Mouse (Mus musculus): ENCODE data around the gene Cdc37.

Cdc37 gene

DNA sequence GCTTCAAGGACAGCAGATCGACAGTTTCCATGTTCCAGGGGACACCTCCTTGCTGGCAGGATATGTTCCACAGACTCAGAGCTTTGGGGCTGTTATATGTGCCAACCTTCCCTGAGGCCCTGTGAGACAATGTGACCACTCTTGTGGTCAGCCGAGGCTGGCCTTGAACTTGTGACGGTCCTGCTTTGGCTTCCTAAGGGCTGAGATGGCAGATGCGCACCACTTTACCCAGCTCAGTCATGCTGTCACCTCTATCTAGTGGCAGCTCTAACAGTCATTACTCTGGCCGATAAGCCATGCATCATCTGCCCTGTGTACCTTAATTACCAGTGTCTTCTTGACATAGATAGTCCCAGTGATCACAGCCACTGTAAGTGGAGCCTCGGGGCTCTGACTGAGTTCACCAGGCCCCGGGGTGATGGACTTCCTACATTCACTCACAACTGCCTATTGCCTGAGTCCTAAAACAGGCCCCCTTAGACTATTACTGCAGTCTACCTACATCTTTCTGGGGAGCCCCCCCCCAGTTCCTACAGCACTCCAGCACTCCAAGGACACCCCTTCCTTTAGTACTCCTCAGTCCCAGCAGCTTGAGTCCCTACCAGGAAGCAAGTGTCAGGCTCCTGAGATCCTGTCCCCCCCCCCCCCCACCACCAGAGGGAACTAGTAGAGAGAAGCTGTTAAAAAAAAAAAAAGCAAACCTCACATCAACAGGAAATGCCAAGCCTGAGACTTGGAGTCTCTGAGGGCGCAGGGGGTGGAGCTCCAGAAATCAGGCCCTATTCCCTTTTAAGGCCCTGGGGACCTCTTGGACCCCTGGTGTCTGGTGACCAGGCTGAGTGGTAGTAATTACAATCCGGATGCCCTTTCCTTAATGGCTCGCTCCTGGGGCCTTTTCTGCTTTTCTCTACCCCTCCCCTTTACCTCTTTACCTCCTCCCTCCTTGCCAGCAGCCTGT, 17.6 kb upstream of the Cdc37 start:
- DNase-seq, result peak; percentile 43

DNA sequence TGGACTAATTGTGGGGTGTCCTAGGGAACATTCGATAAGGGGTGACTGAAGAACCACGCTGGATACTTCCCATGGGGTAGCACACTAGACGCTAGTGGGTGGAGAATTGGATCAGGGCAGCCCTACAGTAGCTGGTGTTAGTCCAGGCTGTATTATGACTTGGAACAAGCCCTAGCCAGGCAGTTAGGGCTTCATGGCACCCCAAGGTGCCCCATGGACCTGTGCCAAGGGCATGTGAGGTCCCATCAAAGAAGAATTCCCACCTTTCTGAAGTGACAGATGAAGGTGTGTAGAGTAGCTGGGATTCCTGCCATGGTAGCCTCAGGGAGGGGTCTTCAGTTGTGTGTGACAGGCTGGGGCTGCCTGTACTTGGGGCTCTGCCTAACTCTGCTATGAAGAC, 16.7 kb upstream of the Cdc37 start:
- DNase-seq, result no peak

DNA sequence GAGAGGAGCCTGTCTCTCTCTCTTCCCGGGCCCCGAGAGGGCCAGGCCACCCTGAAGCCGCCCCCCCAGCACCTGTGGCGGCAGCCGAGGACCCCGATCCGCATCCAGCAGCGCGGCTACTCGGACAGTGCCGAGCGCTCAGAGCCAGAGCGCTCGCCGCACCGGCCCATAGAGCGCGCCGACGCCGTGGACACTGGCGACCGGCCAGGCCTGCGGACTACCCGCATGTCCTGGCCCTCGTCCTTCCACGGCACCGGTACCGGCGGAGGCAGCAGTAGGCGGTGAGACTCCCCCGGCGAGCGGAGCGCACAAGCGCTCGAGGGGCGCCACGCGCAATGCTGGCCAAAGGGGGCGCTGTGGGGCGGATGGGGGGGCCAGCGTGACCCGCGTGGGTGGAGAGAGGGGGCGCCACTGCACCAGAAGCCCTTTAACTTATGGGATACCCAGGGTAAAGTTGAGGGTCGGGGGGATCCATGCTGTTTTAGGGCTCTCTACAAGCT, 16.2 kb upstream of the Cdc37 start:
- peak; percentile 46 for DNase-seq

DNA sequence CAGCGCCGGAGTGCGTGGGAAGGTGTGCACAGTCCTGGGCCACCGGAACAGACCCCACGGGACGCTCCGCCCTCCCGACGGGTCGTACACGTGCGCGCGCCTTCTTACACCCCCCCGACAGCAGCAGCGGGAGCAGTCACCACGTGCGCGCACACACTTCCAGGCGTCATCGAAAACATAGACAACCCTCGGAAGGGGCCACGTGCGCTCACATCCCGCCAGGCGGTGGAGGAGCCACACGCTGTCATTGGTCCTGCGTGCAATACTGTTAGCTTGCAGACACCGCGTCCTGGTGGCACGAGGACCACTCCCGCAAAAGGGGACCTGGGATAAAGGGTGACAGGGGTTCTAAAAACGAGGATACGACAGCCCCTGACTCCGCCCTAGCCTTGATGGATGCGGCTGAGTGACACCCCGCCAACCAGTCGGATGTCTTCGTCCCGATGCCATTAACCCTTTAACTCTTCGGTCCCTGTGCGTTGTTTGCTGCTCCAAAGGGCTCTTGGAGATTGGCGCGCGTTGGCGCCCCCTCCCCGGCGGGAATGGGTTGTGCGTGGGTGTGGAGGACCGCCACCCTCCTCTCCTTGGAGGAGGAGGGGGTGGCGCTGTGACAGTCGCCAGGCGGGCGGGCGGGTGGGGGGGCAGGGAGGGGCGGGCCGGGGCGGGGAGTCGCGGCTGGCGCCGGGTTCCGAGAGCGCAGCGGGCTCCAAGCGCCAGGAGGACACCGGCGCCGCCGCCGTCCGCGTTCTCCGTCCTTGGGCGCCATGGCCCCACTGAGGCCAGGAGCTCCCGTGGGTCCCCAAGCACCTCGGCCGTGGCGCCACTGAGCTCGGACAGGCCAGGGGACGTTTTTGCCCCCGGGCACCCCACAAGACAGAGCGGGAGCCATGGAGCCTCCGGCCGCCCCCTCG, 15.5 kb upstream of the Cdc37 start, which contains the start of gene Pde4a:
Pde4a (plus strand) TSS at position 674 of the 911 bp plus-strand sequence.
- DNase-seq, result peak; percentile 42

DNA sequence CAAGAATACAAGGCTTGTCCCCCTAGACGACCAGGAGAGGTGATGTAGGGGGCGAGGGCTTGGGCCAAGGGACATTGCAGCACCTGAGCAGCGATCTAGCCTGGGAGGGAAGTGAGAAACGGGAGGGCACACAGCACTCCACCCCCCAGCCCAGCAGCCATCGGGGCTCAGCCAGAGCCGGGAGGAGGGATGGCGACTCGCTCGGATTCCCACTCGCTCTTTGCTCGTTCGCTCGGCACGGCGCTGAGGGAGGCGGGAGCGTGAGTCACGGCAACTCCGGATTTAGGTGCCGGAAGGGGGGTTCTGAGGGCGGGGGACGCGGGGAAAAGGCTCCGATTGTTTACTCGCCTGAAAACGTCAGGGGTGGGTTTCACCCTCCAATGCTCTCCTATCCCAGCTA, 14.3 kb upstream of the Cdc37 start:
- DNase-seq, result no peak

DNA sequence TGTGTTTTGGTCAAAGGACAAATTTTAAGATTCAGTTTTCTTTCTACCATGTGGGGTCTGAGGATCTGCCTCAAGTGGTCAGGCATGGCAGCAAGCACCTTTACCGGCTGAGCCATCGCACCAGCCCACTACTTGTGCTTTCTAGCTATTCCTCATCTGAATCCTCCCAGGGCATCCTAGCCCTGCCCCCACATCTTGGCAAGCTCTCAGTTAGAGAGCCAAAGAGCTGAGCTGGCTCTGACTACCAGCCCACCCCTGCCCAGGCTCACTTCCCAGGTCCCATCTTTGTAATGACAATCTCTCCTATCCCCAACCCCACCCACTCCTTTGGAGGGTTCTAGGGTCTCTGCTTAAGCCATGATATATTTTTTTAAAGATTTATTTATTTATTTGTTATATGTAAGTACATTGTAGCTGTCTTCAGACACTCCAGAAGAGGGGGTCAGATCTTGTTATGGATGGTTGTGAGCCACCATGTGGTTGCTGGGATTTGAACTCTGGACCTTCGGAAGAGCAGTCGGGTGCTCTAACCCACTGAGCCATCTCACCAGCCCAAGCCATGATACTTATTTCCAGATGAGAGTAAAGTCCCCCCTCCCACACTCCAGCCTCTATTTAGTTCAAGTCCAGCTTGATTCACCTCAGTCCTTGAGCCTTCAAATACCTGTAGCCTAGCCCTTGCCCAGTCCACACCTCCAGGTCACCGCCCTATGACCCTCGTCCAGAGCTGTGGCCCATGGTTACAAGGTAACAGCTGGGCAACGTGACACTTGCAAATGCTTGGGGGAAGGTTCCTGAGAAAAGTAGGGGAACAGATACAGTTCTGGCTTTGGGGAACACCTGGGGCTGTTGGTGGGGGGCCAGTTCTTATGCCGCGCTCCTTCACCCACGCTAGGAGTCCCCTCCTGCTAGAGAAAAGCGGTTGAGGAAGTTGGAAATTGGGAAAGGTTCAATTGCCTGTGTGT, 13.6 kb upstream of the Cdc37 start:
- no peak for DNase-seq

DNA sequence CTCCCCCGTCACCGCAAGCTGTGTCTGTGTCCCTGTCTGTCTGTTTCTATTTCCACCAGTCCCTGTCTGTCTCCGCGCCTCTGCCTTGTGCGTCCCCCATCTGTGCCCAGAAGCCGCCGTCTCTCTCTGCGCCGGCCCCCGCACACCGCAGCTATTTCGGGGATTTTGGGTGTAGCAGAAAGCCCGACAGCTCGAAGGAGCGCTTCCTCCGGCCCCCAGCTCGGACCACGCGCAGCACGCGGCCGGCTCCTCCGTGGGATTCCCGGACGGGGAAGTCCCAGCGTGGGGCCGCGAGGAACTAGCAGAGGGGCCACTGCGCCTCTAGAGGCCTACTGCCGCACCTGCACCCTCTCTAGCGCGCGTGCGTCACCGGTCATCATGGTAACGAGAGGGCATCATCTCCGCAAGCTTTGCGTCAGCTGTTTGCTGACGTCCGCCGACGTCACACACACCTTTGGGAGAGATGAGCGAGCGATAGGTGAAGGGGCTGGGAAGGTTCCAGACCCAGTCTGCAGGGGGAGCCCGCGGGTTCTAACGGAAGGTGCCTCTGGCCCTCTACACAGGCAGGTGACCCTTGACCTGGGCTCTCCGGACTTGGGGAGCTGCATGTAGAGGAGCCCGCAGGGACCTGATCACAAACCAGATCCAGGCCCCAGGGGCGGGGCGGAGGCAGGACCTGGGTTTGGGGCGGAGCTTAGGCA, 11.6 kb upstream of the Cdc37 start:
- DNase-seq, result peak; percentile 90

DNA sequence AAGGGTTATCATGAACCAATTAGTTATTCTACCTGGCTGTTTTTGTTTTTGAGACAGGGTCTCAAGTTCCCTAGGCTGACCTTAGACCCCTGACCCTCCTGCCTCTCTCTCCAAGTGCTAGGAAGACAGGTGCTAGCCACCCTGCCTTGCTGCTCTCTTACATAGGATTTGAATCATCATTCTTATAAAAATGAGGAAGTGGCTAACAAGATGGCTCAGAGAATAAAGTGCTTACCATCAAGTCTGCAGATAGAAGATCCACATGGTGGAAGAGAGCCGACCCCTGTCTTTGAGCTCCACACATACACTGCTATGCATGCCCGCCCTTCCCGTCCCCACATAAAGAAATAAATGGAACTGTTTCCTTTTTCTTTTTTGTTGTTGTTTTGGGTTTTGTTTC, 5.0 kb upstream of the Cdc37 start:
- DNase-seq, result no peak

DNA sequence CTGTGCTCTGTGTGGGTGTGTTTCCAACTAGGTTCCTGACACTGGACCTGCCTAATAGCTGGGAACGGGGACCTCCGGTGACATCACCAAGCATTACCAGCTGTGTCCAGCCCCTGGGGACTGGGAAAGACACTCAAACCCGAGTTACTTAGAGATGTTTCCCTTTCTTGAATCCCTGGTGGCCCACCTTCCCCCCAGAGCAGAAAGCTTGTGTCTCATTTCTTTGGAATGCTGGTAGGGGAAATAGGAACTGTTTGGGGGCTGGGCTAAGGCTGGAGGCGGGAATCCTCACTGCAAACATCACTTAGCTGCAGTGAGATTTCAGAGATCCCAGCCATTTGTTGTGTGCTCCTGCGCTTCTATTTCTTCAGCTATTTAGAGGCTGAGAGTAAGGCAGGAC, 4.1 kb upstream of the Cdc37 start:
- DNase-seq, result no peak

DNA sequence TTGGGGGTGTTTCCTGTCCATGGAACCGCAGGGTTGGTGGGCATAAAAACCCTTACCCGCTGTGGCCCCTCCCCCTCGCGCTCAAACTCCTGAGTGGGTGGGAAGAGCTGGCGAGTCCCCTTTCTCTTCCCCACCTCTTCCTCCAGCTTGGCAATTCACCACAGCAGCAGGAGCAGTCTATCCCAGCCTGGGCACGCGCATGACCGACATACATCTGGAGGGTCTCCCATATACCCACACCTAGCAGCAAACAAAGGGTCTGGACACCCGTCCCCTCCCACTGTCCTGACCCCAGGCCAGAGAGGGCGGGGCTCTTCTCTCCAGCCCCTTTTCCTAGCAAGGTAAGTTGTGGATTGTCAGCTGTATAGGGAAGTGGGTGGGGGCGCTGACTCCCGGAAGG, 3.5 kb upstream of the Cdc37 start:
- no peak for DNase-seq

DNA sequence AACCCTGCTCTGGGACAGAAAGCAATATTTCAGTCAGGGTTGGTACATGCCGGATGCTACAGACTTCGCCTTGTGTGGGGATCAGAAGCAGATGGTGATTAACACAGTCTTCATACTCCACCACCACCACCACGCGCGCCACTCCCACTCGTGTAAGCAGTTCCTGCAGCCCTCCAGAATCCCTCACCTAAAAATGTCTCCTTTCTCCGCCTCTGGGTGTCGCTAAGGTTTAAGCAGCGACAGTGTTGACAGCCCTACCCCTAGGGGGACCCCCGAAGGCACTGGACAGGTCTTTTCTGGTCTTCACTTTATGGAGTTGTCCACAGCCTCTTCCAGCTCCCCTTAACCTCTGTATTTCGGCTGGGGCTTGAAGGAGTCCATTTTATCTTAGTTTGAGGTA, 2.9 kb upstream of the Cdc37 start:
- peak; percentile 46 for DNase-seq

DNA sequence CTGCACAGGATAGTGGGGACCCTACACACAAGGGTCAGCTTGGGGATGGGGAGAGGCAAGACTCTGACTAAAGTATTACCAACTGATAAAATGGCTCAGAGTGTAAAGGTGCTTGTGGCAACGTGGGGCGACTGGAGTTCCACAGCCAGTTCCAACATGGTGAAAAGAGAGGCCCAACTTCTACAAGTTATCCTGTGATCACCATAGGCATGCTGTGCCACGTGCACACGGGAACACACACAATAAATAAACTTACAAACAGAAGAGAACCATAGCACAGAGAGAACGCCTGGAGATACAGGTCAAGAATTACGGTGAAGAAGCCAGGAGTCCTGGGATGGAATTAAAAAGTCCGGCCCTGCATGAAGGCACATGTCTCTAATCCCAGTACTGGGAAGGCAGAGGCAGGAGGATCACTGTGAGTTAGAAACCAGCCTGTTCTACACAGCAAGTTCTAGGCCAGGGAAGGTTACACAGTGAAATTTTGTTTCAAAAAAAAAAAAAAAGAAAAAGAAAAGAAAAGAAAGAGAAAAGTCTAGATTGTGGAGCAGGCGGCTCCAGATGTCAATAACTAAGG, 617 bp downstream of the Cdc37 start:
- no peak for DNase-seq

DNA sequence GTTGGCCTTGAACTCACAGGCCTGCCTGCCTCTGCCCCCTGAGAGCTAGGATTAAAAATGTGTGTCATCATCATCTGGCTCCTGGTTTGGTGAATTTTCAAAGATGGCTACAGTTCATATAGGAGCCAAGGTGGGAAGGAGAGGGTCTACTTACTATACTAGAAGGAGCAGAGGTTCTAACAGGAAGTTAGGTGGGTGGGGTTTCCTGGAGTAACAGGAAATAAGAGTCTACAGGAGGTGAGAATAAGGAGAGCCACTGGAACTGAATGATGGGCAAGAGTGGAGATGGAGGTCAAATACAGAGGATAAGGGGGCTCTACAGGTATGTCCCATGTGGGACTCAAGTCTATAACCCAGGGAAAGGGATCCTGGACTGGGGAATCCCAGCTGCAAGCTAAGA, 1.4 kb downstream of the Cdc37 start:
- DNase-seq, result no peak

DNA sequence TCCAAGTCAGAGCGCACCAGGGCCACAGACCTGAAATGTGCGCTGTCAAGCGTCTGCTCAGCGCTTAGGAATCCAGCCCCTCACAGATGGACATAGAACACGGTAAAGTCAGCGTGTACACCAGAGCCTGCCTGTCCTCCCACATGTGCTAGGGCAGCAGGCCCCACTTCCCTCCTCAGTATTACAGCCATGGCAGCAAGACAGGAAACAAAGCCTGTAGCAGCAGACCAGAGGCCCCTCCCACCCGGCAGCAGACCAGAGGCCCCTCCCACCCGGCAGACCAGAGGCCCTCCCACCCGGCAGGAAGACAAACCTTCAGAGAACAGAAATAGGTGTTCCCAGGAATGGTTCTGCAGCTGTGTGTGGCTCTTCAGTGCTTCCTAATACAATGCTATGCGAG, 3.1 kb downstream of the Cdc37 start:
- DNase-seq, result no peak

DNA sequence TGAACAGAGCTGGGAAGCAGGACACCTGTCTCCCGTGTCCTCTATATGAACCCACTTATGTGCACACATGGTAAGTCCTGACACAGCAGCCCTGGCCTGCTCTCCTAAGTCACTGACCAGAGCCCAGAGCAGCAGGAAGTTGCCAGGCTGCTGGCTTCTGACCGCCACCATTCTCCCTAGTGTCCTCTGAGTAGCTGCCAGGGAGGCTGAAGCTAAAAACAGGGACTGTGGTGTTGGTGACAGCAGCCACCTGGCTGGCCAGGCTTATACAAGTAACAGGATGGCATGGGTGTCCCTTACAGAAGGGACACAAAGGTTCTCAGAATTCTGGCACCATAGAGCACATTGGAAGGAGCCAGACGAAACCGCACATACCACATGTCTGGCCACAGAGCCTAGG, 4.4 kb downstream of the Cdc37 start:
- no peak for DNase-seq

DNA sequence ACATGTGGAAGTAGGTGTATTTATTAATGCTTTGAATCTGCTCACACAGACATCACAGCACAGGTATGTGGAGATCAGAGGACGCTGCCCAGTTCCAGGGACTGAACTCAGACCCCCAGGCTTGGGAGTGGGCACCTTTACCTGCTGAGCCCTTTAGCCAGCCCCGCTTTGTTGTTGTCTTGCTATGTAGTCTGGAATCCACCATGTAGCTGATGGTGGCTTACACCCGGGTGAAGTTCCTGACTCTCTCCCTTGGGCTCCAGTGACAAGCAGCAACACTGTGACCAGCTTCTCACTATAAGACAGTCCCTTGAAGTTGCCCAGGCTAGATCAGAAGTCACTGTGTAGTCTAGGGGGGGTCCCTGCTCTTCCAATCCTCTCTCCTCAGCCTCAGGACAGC, 5.4 kb downstream of the Cdc37 start:
- no peak for DNase-seq

DNA sequence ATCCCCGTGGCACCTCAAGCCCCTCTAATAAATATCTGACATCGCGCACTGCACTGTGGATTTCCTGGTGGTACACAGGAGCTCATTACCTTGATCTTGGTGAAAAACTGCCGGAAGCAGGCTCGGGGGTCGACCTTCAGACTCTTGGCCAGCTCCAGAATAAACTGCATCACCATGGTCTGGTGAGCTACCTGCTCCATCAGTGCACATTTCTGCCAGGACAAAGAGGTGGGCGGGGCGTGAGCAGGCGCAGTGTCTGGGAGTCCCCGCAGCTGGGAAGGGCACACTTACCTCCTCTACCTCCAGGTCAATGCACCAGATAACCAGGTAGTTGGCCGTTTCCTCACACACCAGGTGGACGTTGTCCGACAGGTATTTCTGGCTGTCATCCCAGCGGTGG, 7.9 kb downstream of the Cdc37 start:
- DNase-seq, result no peak

DNA sequence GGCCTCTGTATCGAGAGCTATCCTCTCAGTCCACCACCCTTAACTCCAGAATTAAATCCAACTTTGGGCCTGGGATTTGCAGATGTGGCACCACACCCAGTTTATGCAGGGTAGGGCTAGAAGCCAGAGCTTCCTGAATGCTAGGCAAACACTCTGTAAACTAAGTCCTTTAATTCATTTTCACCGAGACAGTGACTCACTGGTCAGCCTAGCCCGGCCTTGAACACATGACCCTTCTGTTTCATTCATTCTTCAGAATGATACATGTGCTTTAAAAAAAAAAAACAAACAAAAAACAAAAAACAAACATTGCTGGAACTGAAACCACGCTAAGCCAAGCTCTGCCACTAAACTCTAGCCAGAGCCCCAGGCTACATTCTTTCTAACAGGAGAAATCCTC, 11.4 kb downstream of the Cdc37 start:
- no peak for DNase-seq

DNA sequence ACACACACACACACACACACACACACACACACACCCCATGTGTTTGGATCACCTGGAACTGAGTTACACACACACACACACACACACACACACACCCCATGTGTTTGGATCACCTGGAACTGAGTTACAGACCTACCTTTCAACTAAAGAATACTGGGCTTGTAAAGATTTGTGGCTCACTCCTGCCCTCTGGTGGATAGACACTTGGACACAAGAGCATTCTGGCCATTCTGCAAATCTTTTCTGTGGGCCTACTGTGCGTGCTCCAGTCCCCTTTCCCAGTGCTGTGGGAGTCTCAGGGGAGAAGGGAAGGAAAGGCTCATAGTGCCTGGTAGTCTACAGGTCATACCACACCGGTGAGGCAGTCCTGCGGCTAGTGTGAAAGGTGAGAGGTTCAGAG, 12.6 kb downstream of the Cdc37 start:
- peak; percentile 71 for DNase-seq

DNA sequence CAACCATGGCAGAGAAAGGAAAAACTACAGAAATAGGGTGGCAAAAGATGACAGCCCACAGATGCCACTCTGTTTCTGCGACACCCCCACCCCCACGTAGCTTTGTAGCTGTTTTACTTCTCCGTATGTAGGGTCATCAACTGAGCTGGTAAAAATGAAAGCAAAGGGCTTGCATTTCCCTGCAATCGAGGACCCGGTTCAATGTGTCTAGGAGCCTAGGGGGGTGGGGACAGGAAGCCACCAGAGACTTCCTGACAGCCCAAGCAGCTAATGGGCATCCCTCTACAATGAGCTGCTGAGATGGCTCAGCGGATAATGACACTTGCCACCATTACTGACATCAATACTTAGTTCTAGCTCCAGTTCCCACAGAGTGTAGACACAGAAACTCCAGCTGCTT, 13.4 kb downstream of the Cdc37 start:
- DNase-seq, result no peak

DNA sequence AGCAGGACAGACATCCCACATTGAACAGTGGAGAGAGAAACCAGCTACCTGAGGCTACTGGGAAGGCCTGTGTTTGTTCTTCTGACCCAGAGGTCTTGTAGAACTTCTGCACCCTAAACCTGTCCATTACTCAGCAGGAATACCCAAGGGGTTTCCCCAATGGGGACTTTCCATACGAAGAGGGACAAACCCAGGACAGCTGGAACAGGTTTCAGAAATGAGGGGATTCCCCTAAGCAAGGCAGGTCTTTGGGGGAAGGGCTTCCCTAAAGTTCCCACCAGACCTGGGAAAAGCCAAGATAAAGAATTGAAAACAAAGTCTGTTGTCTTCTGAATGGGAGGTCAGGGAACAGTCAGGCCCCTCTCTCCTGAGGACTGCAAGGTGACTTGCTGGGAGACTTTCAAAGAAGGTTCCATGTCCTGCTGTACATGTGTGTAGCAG, 13.8 kb downstream of the Cdc37 start:
- no peak for DNase-seq
